Mouse (Mus musculus) C2C12 (cell line): ENCODE results near the gene Zfp990.
"Not testable (repeated sequence)": the region's sequence is repeated elsewhere in the genome, so short reads cannot be mapped to it uniquely, and the experiment has no call there.

Experiments used
- CEBPB ChIP-seq: IDR thresholded peaks from one replicate; pipeline ENCODE4 v1.6.1; 2011; ENCODE audit warnings: low read depth, mild to moderate bottlenecking, control low read depth, moderate library complexity
- CTCF ChIP-seq: IDR thresholded peaks from one replicate; pipeline ENCODE4 v1.5.1; 2011; ENCODE audit not compliant: control insufficient read depth, insufficient read depth, insufficient read length
- FOSL1 ChIP-seq: IDR thresholded peaks from one replicate; pipeline ENCODE4 v1.8.0; 2011; ENCODE audit warnings: mild to moderate bottlenecking, low read length; ENCODE audit not compliant: poor library complexity, insufficient read depth, severe bottlenecking
- MAX ChIP-seq: IDR thresholded peaks from one replicate; pipeline ENCODE4 v1.6.1; 2011; ENCODE audit warnings: mild to moderate bottlenecking, control low read depth
- MYOD1 ChIP-seq: IDR thresholded peaks from one replicate; pipeline ENCODE4 v1.6.1; 2011; ENCODE audit warnings: low read depth; ENCODE audit not compliant: control insufficient read depth, insufficient read length
- MYOG ChIP-seq: IDR thresholded peaks from one replicate; pipeline ENCODE4 v1.6.1; 2011; ENCODE audit not compliant: control insufficient read depth, insufficient read length; ENCODE audit errors: extremely low read depth
- USF1 ChIP-seq: IDR thresholded peaks from one replicate; pipeline ENCODE4 v1.6.1; 2011; ENCODE audit warnings: low read depth, mild to moderate bottlenecking, control low read depth, moderate library complexity

DNA sequence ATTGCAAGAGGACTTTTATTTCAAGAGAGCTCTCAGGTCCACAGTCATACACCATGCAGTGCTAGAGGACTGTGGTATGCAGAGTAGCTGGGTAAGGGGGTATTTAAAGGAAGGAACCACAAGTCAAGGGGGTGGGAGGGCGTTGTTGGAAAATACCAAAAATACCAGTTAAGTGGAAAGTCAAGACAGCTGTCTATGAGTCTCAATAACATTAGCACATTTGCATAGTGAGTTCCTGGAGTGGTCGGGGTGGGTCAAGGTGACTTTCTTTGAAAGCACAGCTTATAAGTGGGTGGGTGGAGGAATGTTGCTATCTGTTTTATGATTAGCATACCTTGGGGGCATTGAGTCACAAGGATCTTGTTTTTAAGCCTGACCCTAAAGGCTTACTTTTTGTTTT lies 75.5 kb downstream of the Zfp990 start:
- not testable (repeated sequence) for TF ChIP-seq CTCF, MYOG, USF1, MAX, CEBPB, MYOD1, FOSL1
